Mouse (Mus musculus) embryonic facial prominence, embryonic 11.5 days (tissue): Measurements from ENCODE around the gene Stk39. TPM values are rescaled to one million over a fixed set of nuclear protein-coding genes. Genes with fewer than 3 reads are reported as not detected.

ENCODE experiments used
- ATAC-seq: fragments of 200-750 bp; cut with Nextera tagmentation; replicated peaks from 2 replicates; pipeline ENCODE4 v1.8.0; 2017; ENCODE audit warnings: low read depth; ENCODE audit not compliant: insufficient number of reproducible peaks, low FRiP score, low TSS enrichment
- DNase-seq: peaks from one replicate; pipeline ENCODE4 v3.0.0-alpha.2; 2015; ENCODE audit warnings: low spot score
- H3K27ac ChIP-seq: fragments of 300-500 bp; sonication (generic); replicated peaks from 2 replicates; pipeline ENCODE4 v1.5.1; 2014; ENCODE audit warnings: mild to moderate bottlenecking, low read depth, low read length, control low read depth
- H3K27me3 ChIP-seq: fragments of 300-500 bp; sonication (generic); 2 replicates; pipeline ENCODE4 v1.6.1; 2014; ENCODE audit warnings: mild to moderate bottlenecking, low read length, moderate library complexity, mixed read lengths; ENCODE audit not compliant: control insufficient read depth, insufficient read depth
- H3K36me3 ChIP-seq: fragments of 300-500 bp; sonication (generic); replicated peaks from 2 replicates; pipeline ENCODE4 v1.6.1; 2014; ENCODE audit warnings: low read depth, mild to moderate bottlenecking, low read length, moderate library complexity, mixed read lengths; ENCODE audit not compliant: control insufficient read depth, insufficient read depth
- H3K4me1 ChIP-seq: fragments of 300-500 bp; sonication (generic); 2 replicates; pipeline ENCODE4 v1.6.1; 2014; ENCODE audit warnings: low read length, mixed read lengths; ENCODE audit not compliant: control insufficient read depth, insufficient read depth
- H3K4me2 ChIP-seq: fragments of 300-500 bp; sonication (generic); 2 replicates; pipeline ENCODE4 v1.6.1; 2014; ENCODE audit warnings: low read depth, mild to moderate bottlenecking, control low read depth, low read length, moderate library complexity
- H3K4me3 ChIP-seq: fragments of 300-500 bp; sonication (generic); 2 replicates; pipeline ENCODE4 v1.5.1; 2014; ENCODE audit warnings: low read depth, low read length, control low read depth
- H3K9ac ChIP-seq: fragments of 300-500 bp; sonication (generic); replicated peaks from 2 replicates; pipeline ENCODE4 v1.6.1; 2014; ENCODE audit warnings: mild to moderate bottlenecking, control low read depth, low read length
- H3K9me3 ChIP-seq: fragments of 300-500 bp; sonication (generic); replicated peaks from 2 replicates; pipeline ENCODE4 v1.6.1; 2016; ENCODE audit warnings: mild to moderate bottlenecking, low read length, inconsistent platforms, mixed read lengths; ENCODE audit not compliant: control insufficient read depth
- WGBS: fragments of 180-500 bp; shearing (Covaris S2); extraction: QIAGEN DNeasy Blood & Tissue Kit; methylation state at CpG from one replicate; pipeline ENCODE4 v1.1.7; 2014; 5-methylcytosine and 5-hydroxymethylcytosine counted together
- polyA plus RNA-seq: library from polyadenylated mRNA; unstranded; fragments of >200 nt; fragmentation: Nextera tagmentation; extraction: Ambion mirVana; gene quantifications from 2 replicates; pipeline ENCODE4 v1.2.1, GENCODE M21; 2014

The Stk39 gene
- polyA plus RNA-seq, 1 experiment from 2014 or later = 26.9 TPM

GRCm38 (mm10) chr2:68371912-68372311, 100.2 kb downstream of the Stk39 start:
- DNase-seq = no peak
- H3K9me3 ChIP-seq = no peaks in the 10 kb centered on the region
- no peak overlapping the region for H3K4me2 ChIP-seq
- H3K4me1 ChIP-seq = no peaks in the 10 kb centered on the region
- H3K36me3 ChIP-seq = no peaks in the 10 kb centered on the region
- no peak for ATAC-seq
- H3K4me3 ChIP-seq = no peak overlapping the region
- no peak overlapping the region for H3K9ac ChIP-seq
- H3K27ac ChIP-seq = no peak overlapping the region
- WGBS = 72% methylated on average over 6 of the region's 6 CpGs
- no peaks in the 10 kb centered on the region for H3K27me3 ChIP-seq

GRCm38 (mm10) chr2:68370326-68370725, 101.7 kb downstream of the Stk39 start:
- no peak overlapping the region for H3K9ac ChIP-seq
- H3K4me1 ChIP-seq = no peaks in the 10 kb centered on the region
- no peaks in the 10 kb centered on the region for H3K36me3 ChIP-seq

GRCm38 (mm10) chr2:68369080-68369479, 103.0 kb downstream of the Stk39 start:
- Histone ChIP-seq H3K4me1 (no peaks in the 10 kb centered on the region; the same call in 1 of the 2 replicates), H3K4me2 (no peak overlapping the region), H3K4me3 (no peak overlapping the region), H3K9me3 (no peaks in the 10 kb centered on the region), H3K27me3 (no peaks in the 10 kb centered on the region), H3K36me3 (no peaks in the 10 kb centered on the region), H3K9ac (no peak overlapping the region), H3K27ac (no peak overlapping the region)
- no peak for DNase-seq
- no peak for ATAC-seq
- WGBS = 86% methylated on average over 6 of the region's 6 CpGs

More at GRCm38 (mm10) chr2:68370326-68370725, 101.7 kb downstream of the Stk39 start:
- no peak overlapping the region for H3K27ac ChIP-seq
- WGBS = 92% methylated on average over 5 of the region's 5 CpGs
- H3K27me3 ChIP-seq = no peaks in the 10 kb centered on the region
- H3K4me3 ChIP-seq = no peak overlapping the region
- no peak overlapping the region for H3K4me2 ChIP-seq
- ATAC-seq (no peak), DNase-seq (no peak)
- no peaks in the 10 kb centered on the region for H3K9me3 ChIP-seq

- 58% methylated on average over 13 of the region's 13 CpGs for WGBS
- H3K4me3 ChIP-seq = no peak overlapping the region
These were observed 104.1 kb downstream of the Stk39 start for GRCm38 (mm10) chr2:68367944-68368343.

GRCm38 (mm10) chr2:68366897-68367193, 105.2 kb downstream of the Stk39 start:
- DNase-seq = no peak
- no peak overlapping the region for H3K27ac ChIP-seq
- no peak overlapping the region for H3K9ac ChIP-seq
- WGBS = 21% methylated on average over 5 of the region's 5 CpGs
- no peak for ATAC-seq
- no peaks in the 10 kb centered on the region for H3K27me3 ChIP-seq
- no peaks in the 10 kb centered on the region for H3K9me3 ChIP-seq
- no peak overlapping the region for H3K4me2 ChIP-seq
- H3K4me3 ChIP-seq = no peak overlapping the region
- no peaks in the 10 kb centered on the region; the same call in 1 of the 2 replicates for H3K4me1 ChIP-seq
- no peaks in the 10 kb centered on the region for H3K36me3 ChIP-seq

More at GRCm38 (mm10) chr2:68367944-68368343, 104.1 kb downstream of the Stk39 start:
- no peak for ATAC-seq
- Histone ChIP-seq H3K9ac (no peak overlapping the region), H3K36me3 (no peaks in the 10 kb centered on the region), H3K27me3 (no peaks in the 10 kb centered on the region), H3K9me3 (no peaks in the 10 kb centered on the region), H3K27ac (no peak overlapping the region), H3K4me1 (no peaks in the 10 kb centered on the region; the same call in 1 of the 2 replicates), H3K4me2 (no peak overlapping the region)
- no peak for DNase-seq

- Histone ChIP-seq H3K27me3 (no peaks in the 10 kb centered on the region), H3K36me3 (no peaks in the 10 kb centered on the region), H3K27ac (no peak overlapping the region), H3K9me3 (no peaks in the 10 kb centered on the region), H3K4me3 (no peak overlapping the region), H3K9ac (peak overlapping the region; percentile 13; the same call in 1 of the 2 replicates), H3K4me1 (no peaks in the 10 kb centered on the region; the same call in 1 of the 2 replicates), H3K4me2 (peak overlapping the region; percentile 30)
- 10% methylated on average over 18 of the region's 18 CpGs for WGBS
- DNase-seq (no peak), ATAC-seq (no peak)
These were observed 105.8 kb downstream of the Stk39 start for GRCm38 (mm10) chr2:68366091-68366896.

- no peak overlapping the region; the same call in 1 of the 2 replicates for H3K4me2 ChIP-seq
These were observed 106.6 kb downstream of the Stk39 start for GRCm38 (mm10) chr2:68365504-68365903.

GRCm38 (mm10) chr2:68364181-68364900, 107.7 kb downstream of the Stk39 start:
- DNase-seq (peak; percentile 76), ATAC-seq (0 out of 2 replicates have a peak, but pooled peaks have one; percentile 45)
- no peaks in the 10 kb centered on the region for H3K27me3 ChIP-seq
- no peaks in the 10 kb centered on the region for H3K36me3 ChIP-seq
- no peaks in the 10 kb centered on the region; the same call in 1 of the 2 replicates for H3K4me1 ChIP-seq
- H3K9ac ChIP-seq = no peak overlapping the region
- H3K4me2 ChIP-seq = no peak overlapping the region
- no peaks in the 10 kb centered on the region for H3K9me3 ChIP-seq
- 26% methylated on average over 12 of the region's 12 CpGs for WGBS
- no peak overlapping the region for H3K27ac ChIP-seq
- no peak overlapping the region for H3K4me3 ChIP-seq

More at GRCm38 (mm10) chr2:68365504-68365903, 106.6 kb downstream of the Stk39 start:
- no peak overlapping the region for H3K4me3 ChIP-seq
- DNase-seq = no peak
- no peaks in the 10 kb centered on the region for H3K36me3 ChIP-seq
- no peaks in the 10 kb centered on the region for H3K9me3 ChIP-seq
- 31% methylated on average over 7 of the region's 7 CpGs for WGBS
- H3K9ac ChIP-seq = no peak overlapping the region
- no peak overlapping the region for H3K27ac ChIP-seq
- ATAC-seq = no peak
- no peaks in the 10 kb centered on the region; the same call in 1 of the 2 replicates for H3K4me1 ChIP-seq
- H3K27me3 ChIP-seq = no peaks in the 10 kb centered on the region
